Mouse (Mus musculus): ENCODE measurements around the gene Erc2. TPM values are rescaled to one million over a fixed set of nuclear protein-coding genes. Genes with fewer than 3 reads are reported as not detected.

The Erc2 gene
- polyA plus RNA-seq, 1 experiment, result 0.10 TPM

- Histone ChIP-seq H3K4me3 (replicated peaks) (no peak overlapping the region), H3K27me3 (replicated peaks) (no peaks in the 10 kb centered on the region), H3K36me3 (replicated peaks; ENCODE audit: low read length) (no peaks in the 10 kb centered on the region), H3K9me3 (peaks cover 25% of the 10 kb centered on the region), H3K4me1 (no peaks in the 10 kb centered on the region)
- TF ChIP-seq FLI1 (IDR thresholded peaks at IDR 0.05; ENCODE audit: low read length) (no peak), GATA1 (IDR thresholded peaks at IDR 0.05; ENCODE audit: borderline replicate concordance, low read length) (no peak)
These were observed 809.6 kb downstream of the Erc2 start for GRCm38 (mm10) chr14:28431703-28432309.

DNA sequence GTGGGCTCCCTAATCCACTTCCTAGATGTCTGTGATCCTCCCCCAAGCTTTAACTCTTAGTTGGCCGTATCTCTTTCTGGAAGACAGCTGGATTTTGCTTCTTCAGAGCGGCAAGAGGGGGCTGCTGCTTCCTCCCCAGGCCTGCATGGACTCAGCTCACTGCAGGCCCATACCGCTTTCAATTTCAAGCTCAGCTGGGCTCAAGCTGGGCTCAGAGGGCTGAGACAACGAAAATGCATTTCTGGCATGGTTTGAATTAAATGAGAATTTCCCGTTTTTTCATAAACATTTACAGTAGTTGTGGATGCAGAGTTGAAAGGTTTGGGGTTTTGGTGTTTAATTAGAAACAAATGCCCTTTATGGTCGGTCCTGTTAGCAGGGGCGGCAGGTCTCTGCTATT lies 812.8 kb downstream of the Erc2 start:
- no peaks in the 10 kb centered on the region for H3K4me1 ChIP-seq
- peaks cover 28% of the 10 kb centered on the region for H3K9me3 ChIP-seq
- no peak overlapping the region for H3K4me3 ChIP-seq (replicated peaks)
- no peaks in the 10 kb centered on the region for H3K27me3 ChIP-seq (replicated peaks)
- no peaks in the 10 kb centered on the region for H3K36me3 ChIP-seq (replicated peaks; ENCODE audit: low read length)
- TF ChIP-seq FLI1 (IDR thresholded peaks at IDR 0.05; ENCODE audit: low read length) (no peak), GATA1 (IDR thresholded peaks at IDR 0.05; ENCODE audit: borderline replicate concordance, low read length) (no peak)

DNA sequence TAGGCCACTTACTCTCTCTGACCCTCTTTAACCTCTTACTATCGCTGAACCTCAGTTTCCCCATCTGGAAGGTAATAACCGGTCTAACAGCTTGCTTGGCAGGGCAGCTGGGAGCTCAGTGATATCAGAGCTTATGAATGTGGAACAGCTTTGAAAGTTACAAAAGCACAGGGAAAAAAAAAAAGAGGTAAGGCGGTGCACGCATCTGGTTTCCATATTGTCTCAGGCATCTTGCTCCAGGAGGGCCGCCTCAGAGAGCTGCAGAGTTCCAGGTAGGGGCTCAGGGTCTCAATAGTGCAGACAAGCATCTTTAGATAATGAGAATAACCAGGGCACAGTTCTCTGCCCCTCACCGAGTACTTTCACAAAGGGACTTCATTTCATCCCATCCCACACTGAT lies 816.9 kb downstream of the Erc2 start:
- H3K9me3 ChIP-seq, result peaks cover 44% of the 10 kb centered on the region
- TF ChIP-seq FLI1 (IDR thresholded peaks at IDR 0.05; ENCODE audit: low read length) (no peak), GATA1 (IDR thresholded peaks at IDR 0.05; ENCODE audit: borderline replicate concordance, low read length) (no peak)
- no peaks in the 10 kb centered on the region for H3K36me3 ChIP-seq (replicated peaks; ENCODE audit: low read length)
- H3K4me3 ChIP-seq (replicated peaks), result no peak overlapping the region
- no peaks in the 10 kb centered on the region for H3K4me1 ChIP-seq
- H3K27me3 ChIP-seq (replicated peaks), result no peaks in the 10 kb centered on the region

- H3K4me1 ChIP-seq, result no peaks in the 10 kb centered on the region
- H3K4me3 ChIP-seq (replicated peaks), result no peak overlapping the region
- no peaks in the 10 kb centered on the region for H3K36me3 ChIP-seq (replicated peaks; ENCODE audit: low read length)
- no peaks in the 10 kb centered on the region for H3K27me3 ChIP-seq (replicated peaks)
- peaks cover 44% of the 10 kb centered on the region for H3K9me3 ChIP-seq
- TF ChIP-seq GATA1 (IDR thresholded peaks at IDR 0.05; ENCODE audit: borderline replicate concordance, low read length) (no peak), FLI1 (IDR thresholded peaks at IDR 0.05; ENCODE audit: low read length) (no peak)
These were observed 819.2 kb downstream of the Erc2 start for GRCm38 (mm10) chr14:28441240-28441967.

GRCm38 (mm10) chr14:28443254-28443944 lies 821.2 kb downstream of the Erc2 start:
- Histone ChIP-seq H3K4me3 (replicated peaks) (no peak overlapping the region), H3K9me3 (peaks cover 44% of the 10 kb centered on the region), H3K36me3 (replicated peaks; ENCODE audit: low read length) (no peaks in the 10 kb centered on the region), H3K27me3 (replicated peaks) (no peaks in the 10 kb centered on the region), H3K4me1 (no peaks in the 10 kb centered on the region)
- TF ChIP-seq FLI1 (IDR thresholded peaks at IDR 0.05; ENCODE audit: low read length) (no peak), GATA1 (IDR thresholded peaks at IDR 0.05; ENCODE audit: borderline replicate concordance, low read length) (no peak)

- TF ChIP-seq FLI1 (IDR thresholded peaks at IDR 0.05; ENCODE audit: low read length), result no peak
- TF ChIP-seq GATA1 (IDR thresholded peaks at IDR 0.05; ENCODE audit: borderline replicate concordance, low read length), result no peak
- no peaks in the 10 kb centered on the region for H3K36me3 ChIP-seq (replicated peaks; ENCODE audit: low read length)
- H3K4me3 ChIP-seq (replicated peaks), result no peak overlapping the region
- H3K4me1 ChIP-seq, result no peaks in the 10 kb centered on the region
- H3K9me3 ChIP-seq, result peaks cover 33% of the 10 kb centered on the region
- H3K27me3 ChIP-seq (replicated peaks), result no peaks in the 10 kb centered on the region
These were observed 823.5 kb downstream of the Erc2 start for GRCm38 (mm10) chr14:28445737-28446136.

- Histone ChIP-seq H3K9me3 (peaks cover 22% of the 10 kb centered on the region), H3K36me3 (replicated peaks; ENCODE audit: low read length) (no peaks in the 10 kb centered on the region), H3K4me1 (no peaks in the 10 kb centered on the region), H3K4me3 (replicated peaks) (no peak overlapping the region), H3K27me3 (replicated peaks) (no peaks in the 10 kb centered on the region)
- TF ChIP-seq FLI1 (IDR thresholded peaks at IDR 0.05; ENCODE audit: low read length), result no peak
- no peak for TF ChIP-seq GATA1 (IDR thresholded peaks at IDR 0.05; ENCODE audit: borderline replicate concordance, low read length)
These were observed 829.5 kb downstream of the Erc2 start for GRCm38 (mm10) chr14:28451771-28452170.

GRCm38 (mm10) chr14:28456372-28457076 lies 834.3 kb downstream of the Erc2 start:
- H3K9me3 ChIP-seq, result peaks cover 26% of the 10 kb centered on the region
- H3K4me1 ChIP-seq, result no peaks in the 10 kb centered on the region

DNA sequence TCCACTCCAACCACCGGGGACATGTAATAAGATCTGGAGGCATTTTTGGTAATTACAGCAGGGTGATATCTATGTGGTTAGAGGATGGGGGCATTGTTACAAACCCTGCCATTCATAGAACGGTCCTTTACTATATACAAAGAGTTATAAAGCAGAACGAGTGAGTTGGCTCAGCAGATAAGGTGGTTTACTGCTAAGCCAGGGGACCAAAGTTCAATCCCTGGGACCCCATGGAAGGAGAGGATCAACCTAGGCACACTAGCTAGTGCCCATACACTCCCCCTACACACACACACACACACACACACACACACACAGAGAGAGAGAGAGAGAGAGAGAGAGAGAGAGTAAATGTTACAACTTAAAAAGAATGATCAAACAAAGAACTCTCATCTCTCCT lies 835.2 kb downstream of the Erc2 start:
- Histone ChIP-seq H3K9me3 (peaks cover 20% of the 10 kb centered on the region), H3K27me3 (replicated peaks) (no peaks in the 10 kb centered on the region), H3K4me1 (no peaks in the 10 kb centered on the region), H3K36me3 (replicated peaks; ENCODE audit: low read length) (no peaks in the 10 kb centered on the region), H3K4me3 (replicated peaks) (no peak overlapping the region)
- no peak for TF ChIP-seq GATA1 (IDR thresholded peaks at IDR 0.05; ENCODE audit: borderline replicate concordance, low read length)
- TF ChIP-seq FLI1 (IDR thresholded peaks at IDR 0.05; ENCODE audit: low read length), result no peak

More at GRCm38 (mm10) chr14:28456372-28457076, 834.3 kb downstream of the Erc2 start:
- Histone ChIP-seq H3K36me3 (replicated peaks; ENCODE audit: low read length) (no peaks in the 10 kb centered on the region), H3K4me3 (replicated peaks) (no peak overlapping the region), H3K27me3 (replicated peaks) (no peaks in the 10 kb centered on the region)
- TF ChIP-seq GATA1 (IDR thresholded peaks at IDR 0.05; ENCODE audit: borderline replicate concordance, low read length) (no peak), FLI1 (IDR thresholded peaks at IDR 0.05; ENCODE audit: low read length) (no peak)
